Mouse (Mus musculus) gastrocnemius, postnatal 4 days (tissue): ENCODE data around the gene Chmp2a. TPM values are rescaled to one million over a fixed set of nuclear protein-coding genes. Genes with fewer than 3 reads are reported as not detected.
"Not testable (repeated sequence)": the region's sequence is repeated elsewhere in the genome, so short reads cannot be mapped to it uniquely, and the experiment has no call there.

Source experiments
- DNase-seq, 2 experiments: peaks; one replicate each; pipeline ENCODE4 v3.0.0; 2021 to 2022; ENCODE audit warnings: low spot score in 2 of 2, mixed read lengths in 2 of 2
- long read RNA-seq, 2 experiments: library from polyadenylated mRNA; stranded (forward); transcript quantifications; one replicate each; pipeline ENCODE4 v2.0.0; 2021
- total RNA-seq, 2 experiments: library from RNA; stranded (reverse); gene quantifications; 2 replicates each; pipeline ENCODE4 v1.2.3; 2021

The Chmp2a gene
- 100 to 1,000 TPM; 135 to 143 TPM for total RNA-seq
- long read RNA-seq, experiment 1, transcript Chmp2a-203 (6 exons, 930 nt): minor isoform, 23 of 161 reads
- long read RNA-seq, experiment 1, transcript Chmp2a-201 (6 exons, 949 nt): major isoform, 94 of 161 reads
- long read RNA-seq, experiment 1, partial matches to known transcripts: 26 of 161 reads
- long read RNA-seq, experiment 1, other reads (novel, unspliced or antisense): 17 of 161 reads
- long read RNA-seq, experiment 2, transcript Chmp2a-203 (6 exons, 930 nt): minor isoform, 21 of 112 reads
- long read RNA-seq, experiment 2, transcript Chmp2a-201 (6 exons, 949 nt): major isoform, 45 of 112 reads
- long read RNA-seq, experiment 2, partial matches to known transcripts: 26 of 112 reads
- long read RNA-seq, experiment 2, other reads (novel, unspliced or antisense): 18 of 112 reads

DNA sequence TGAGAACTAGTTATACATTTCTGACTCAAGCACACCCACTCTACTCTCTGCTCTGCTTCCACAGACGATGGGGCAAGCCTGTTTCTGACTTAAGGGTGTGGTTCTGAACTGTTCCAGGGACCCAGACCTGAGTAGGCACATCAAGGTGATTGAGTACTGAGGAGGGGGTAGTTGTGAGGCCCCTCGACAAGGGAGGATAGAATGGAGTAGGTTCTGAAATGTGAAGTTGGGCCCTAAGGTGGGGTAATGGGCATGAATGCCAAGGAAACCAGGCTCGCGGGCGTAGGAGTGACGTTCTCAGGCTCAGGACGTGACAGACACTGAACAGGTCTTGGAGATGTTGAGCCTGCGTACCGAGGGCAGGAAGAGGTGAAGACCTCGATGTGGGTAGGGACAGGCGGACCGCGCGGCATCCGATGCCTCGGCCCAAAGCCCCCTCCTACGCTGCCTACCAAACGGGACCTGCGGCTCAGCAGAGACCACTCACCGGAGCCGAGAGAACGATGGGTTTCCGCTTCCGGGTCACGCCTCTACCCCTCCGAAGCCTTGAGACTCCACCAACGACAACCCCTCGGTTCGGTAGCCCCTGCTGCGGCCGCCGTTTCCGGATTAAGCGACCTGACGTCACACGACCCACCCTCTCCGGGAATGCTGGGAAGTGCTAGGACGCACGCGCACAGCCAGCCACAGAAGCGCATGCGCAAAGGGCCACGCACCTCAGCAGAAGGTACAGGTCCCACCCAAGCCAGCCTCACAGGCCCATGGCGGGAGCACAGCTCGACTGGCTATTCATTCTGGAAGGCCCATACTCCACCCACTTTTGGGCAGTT lies at the start of gene Chmp2a:
Gene Chmp2a, minus strand, starts transcription at position 660 of the 830 bp plus-strand sequence.
- DNase-seq: peak; percentile 92 to 95

DNA sequence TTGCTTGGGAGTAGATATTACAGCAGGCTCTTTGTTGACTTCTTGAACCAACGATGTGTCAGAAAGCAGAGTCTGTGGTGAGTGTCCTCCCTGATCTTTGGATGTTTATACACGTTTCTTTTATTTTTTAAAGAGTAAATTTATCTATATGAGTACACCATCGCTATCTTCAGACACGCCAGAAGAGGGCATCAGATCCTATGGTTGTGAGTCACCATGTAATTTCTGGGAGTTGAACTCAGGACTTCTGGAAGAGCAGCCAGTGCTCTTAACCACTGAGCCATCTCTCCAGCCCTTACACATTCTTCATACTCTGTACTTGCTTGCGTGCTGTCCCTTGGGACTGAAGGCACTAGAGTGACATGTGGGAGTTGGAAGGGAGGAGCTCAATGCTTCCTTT lies 37.7 kb upstream of the Chmp2a start:
- DNase-seq: no peak

GRCm38 (mm10) chr7:13063399-13063798 lies 28.8 kb upstream of the Chmp2a start:
- DNase-seq: not testable (repeated sequence)

DNA sequence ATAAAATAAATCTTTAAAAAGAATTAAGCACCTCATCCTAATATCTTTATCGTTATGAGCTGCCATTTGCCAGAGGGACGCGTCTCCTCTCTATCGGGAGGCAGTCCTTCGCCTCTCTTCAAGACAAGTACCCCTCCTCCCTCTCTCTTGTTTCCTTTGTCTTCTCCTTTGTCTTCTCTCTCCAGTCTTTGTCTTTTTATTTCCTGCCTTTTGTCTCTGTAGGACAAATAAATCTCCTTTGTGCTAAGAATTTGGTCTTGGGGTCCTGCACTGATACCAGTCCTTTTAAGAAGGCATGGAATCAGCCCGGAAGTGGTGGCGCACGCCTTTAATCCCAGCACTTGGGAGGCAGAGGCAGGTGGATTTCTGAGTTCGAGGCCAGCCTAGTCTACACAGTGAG lies 24.9 kb upstream of the Chmp2a start:
- no peak for DNase-seq

DNA sequence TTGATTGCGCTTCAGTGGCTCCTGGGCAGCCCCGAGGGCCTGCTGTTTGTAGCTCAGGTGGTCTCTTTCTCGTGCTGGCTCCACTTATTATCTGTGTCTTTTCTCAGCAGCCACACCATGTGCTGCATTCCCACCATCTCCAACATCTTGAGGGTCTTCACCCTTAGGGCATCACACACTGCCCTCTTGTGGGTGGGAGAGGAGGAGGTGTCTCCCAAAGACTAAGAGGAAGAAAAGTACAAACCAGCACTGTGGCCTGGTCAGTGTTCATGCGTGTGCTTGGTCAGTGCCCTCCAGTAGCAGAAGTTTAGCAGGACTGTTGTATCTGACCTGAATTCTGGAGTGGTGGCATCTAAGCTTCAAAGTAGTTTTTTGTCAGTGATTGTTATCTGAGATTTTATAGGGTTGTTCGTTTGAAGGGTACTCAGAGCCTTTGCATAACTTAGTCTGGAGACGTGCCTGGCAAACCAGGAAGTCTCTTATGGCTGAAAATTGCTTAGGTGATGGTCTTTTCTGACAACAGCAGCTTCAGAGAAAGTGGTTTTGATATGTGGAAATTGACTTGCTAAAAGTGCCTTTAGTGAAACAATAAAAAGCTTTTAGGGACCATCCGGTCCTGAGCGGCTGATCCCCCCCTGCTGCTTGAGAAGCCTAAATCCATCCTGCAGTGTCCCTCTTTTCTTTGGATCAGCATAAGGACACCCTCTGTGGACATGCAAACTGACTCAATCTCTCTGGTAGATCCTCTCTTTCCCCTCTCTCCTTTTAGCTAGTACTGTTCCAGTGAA lies 22.5 kb upstream of the Chmp2a start:
- no peak for DNase-seq

- peak; percentile 71 to 90 for DNase-seq
Measured at GRCm38 (mm10) chr7:13054287-13055010, 19.8 kb upstream of the Chmp2a start, which contains the start of gene Mzf1. Mzf1 (minus strand) TSS chr7:13054764.

GRCm38 (mm10) chr7:13053961-13054286 lies 19.3 kb upstream of the Chmp2a start:
- DNase-seq: no peak

DNA sequence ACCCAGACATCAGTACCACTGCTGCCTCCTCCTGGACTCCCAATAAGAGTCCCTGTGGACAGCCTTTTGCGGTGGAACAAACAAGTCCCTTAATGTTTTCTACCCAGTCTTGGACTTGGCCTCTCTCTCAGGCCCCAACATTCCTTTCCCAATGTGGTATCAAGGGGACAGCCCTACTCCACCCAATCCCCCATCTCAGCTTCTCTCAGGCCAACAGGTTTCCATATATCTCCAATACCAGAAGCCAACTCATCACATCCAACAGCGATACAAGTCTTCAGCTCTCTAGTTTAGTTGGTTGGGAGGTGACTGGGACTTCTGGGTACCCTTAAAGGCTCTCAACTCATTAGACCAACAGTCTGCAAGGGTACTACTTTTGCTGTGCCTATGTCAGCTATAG lies 18.9 kb upstream of the Chmp2a start:
- no peak for DNase-seq

DNA sequence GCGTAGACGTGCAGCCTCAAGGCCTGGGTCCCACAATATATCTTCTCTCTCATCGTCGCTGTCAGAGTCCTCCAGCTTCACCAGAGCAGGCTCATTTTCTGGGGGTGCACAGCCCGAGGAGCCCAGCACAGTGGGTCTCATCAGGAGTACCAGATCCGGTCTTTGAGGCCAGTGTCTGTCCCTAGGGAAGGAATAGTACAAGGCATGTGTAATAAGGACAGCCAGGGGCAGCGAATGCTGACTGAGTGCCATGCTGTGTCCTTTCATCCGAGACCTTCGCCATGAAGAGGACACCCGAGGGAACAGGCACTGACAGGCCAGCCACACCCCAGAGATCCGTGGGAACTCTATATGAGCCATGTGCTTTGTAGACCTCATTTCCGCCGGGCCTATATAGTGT lies 18.4 kb upstream of the Chmp2a start:
- DNase-seq: no peak

DNA sequence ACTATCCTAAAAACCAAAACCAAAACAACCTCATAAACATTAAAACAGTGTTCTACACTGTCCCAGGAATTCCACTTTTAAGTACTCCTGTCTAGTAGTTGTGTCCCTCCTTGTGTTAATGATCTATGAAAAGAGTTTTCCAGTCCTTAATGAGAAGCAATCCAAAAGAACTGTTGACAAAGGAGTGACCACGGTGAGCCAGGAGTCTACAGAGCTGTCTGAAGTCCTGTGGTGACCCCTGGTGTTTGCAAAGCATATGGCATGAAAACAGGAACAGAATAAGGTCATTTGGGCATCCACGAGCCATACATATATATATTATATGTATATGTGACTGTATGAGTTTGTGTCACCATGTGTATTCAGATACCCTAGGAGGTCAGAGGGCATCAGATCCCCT lies 11.5 kb upstream of the Chmp2a start:
- DNase-seq: no peak

- DNase-seq: no peak
Measured at GRCm38 (mm10) chr7:13044254-13044625, 9.6 kb upstream of the Chmp2a start.

GRCm38 (mm10) chr7:13043445-13044253 lies 9.0 kb upstream of the Chmp2a start:
- DNase-seq: peak in 1 of 2 experiments; percentile 33

GRCm38 (mm10) chr7:13043120-13043444 lies 8.5 kb upstream of the Chmp2a start:
- DNase-seq: no peak

DNA sequence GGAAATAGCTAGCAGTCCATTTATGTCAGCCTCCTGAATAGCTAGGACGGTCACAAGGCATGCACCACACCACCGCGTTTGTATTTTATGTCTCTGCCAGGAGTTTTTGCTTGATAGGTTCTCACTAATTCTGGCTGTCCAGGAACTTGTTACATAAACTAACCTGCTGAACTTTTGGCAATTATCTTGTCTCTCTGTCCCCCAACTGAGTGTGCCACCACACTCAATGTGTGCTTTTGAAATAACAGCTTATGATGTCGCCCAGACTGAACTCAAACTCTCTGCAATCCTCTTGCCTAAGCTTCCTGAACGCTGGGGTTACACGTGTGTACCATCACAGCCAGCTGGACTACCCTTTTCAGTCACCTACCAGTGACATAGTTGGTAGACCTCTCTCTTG lies 7.9 kb upstream of the Chmp2a start:
- no peak for DNase-seq

DNA sequence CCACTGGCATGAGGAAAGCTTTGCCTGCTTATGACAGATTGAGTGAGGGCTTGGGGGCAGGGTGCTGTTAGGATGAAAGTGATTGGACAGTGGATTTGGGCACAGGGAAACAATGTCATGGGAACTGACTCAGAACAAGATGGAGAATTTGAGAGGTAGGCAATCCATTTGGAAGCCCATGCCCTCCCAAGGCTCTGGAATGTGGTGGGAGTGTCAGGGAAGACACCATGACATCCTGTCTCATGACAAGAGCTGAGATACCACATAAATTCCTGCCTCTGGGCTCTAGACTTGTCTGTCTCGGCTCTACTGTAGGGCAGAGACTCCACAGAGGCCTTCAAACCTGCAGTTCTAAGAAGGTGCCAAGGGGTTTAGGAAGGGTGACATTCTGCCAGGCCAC lies 6.6 kb upstream of the Chmp2a start:
- DNase-seq: no peak

DNA sequence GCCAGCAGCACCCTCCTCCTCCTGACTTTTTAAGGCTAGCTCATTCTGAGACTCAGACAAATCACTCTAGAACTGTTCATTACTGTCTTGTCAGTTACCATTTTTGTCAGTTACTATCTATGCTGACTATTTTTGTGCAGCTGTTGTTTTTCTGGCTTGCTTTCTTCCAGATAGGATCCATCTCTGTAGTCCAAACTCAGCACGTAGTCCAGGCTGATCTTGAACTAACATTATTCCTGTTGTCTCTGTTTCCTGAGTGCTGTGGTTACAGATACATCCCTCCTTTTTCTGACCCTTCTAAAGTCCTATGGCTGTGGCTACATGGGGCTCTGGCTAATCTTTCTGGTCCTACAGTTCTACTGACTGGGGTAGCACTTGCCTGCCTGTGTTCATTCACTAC lies 4.6 kb upstream of the Chmp2a start:
- no peak for DNase-seq

- no peak for DNase-seq
Measured at GRCm38 (mm10) chr7:13038621-13039169, 4.1 kb upstream of the Chmp2a start.

- DNase-seq: peak; percentile 99
Measured at GRCm38 (mm10) chr7:13037901-13038555, 3.4 kb upstream of the Chmp2a start, which contains the start of gene Ube2m. Ube2m (minus strand) TSS chr7:13038275.

DNA sequence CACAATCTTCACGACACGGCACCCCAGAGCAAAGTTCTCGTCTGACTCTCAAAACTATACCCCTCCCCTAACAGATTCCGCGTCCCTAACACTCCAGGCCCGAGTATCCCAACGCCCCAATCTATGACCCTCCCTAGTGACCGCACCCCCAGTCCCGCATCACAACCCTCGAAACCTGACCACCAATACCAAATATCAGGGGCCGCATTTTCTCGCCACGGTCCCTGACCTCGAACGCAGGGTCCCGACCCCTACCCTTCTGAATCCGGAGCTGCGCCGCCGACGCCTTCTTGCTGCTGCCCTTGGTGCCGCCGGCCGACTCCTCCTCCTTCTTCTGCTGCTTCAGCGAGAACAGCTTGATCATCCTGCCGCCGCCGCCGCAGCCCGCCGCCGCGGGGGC lies 2.8 kb upstream of the Chmp2a start:
- no peak for DNase-seq
